In the genomic region with DNA sequence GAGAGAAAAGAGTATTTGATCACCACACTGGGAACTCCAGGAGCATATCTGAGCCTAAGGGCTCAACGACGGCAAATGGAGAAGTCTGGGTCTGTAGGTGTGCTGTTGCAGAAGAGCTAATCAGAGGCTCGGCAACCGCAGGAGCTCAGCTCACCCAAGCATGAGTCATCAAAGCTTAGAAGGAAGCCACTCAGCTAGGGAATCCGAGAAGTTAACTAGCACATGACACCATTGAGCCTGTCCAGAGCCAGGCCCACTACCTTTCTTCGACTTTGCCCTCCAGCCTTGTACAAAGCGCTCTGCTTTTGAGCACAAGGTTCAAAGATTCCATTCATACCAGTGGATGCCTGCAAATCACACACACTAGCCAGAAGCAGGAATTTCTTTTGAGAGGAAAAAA, we compare ENCODE assay signal across 9 mouse cellular contexts. TPM values are rescaled to one million over a fixed set of nuclear protein-coding genes. Genes with fewer than 3 reads are reported as not detected.
DNase-seq lines count a peak whose midpoint lies in the region; ATAC-seq and TF ChIP-seq lines count a peak whose summit lies in the region.
"Had no signal": no experiment of that assay in that cellular context is flagged by ENCODE, and none has a peak within 500 bp of the region (broad histone marks: within the 10 kb centered on the region; RNA-seq: fewer than 3 reads in every experiment).

No protein-coding gene starts in this region.

- WGBS in midbrain, embryonic 13.5 days = 15% methylated on average over 7 of the region's 7 CpGs

- no peak overlapping the region for H3K4me2 ChIP-seq in midbrain, embryonic 13.5 days (replicated peaks)
- H3K4me2 ChIP-seq: midbrain, embryonic 12.5 days had no signal

- DNase-seq in adrenal gland, adult (ENCODE audit: inconsistent age in 2 of 2, low spot score in 1 of 2) = peak; percentile 35 to 68
- no peak for DNase-seq in adrenal gland, adult 8-10 months
- DNase-seq in kidney, postnatal 10 days = peak; percentile 63
- DNase-seq in layer of hippocampus, adult 11-12 months (ENCODE audit: low spot score) = no peak
- no peak for DNase-seq in layer of hippocampus, postnatal 14 days (ENCODE audit: low spot score in 2 of 2)

- no peaks in the 10 kb centered on the region for H3K36me3 ChIP-seq in ES-Bruce4 (ENCODE audit: control insufficient read depth, insufficient read depth, low read length, poor library complexity, severe bottlenecking)
- no peaks in the 10 kb centered on the region for H3K36me3 ChIP-seq in midbrain, embryonic 13.5 days
- H3K36me3 ChIP-seq: midbrain, embryonic 12.5 days had no signal

- TF ChIP-seq EP300 in ES-Bruce4 (IDR thresholded peaks at IDR 0.05; ENCODE audit: insufficient read depth, low read depth, low read length) = peak; percentile 83

- no peak overlapping the region for H3K27ac ChIP-seq in ES-Bruce4 (ENCODE audit: insufficient read depth, low read length)
- 0 out of 2 replicates have a peak overlapping the region, but pooled peaks have one; percentile 12 for H3K27ac ChIP-seq in embryonic fibroblast, embryonic 13.5 days (ENCODE audit: insufficient read depth, low read length)
- no peak overlapping the region for H3K27ac ChIP-seq in midbrain, embryonic 13.5 days
- H3K27ac ChIP-seq: midbrain, embryonic 12.5 days had no signal

- H3K9ac ChIP-seq in ES-Bruce4 (ENCODE audit: low read depth, poor library complexity, severe bottlenecking) = no peak overlapping the region
- H3K9ac ChIP-seq in midbrain, embryonic 13.5 days (replicated peaks) = no peak overlapping the region
- H3K9ac ChIP-seq: midbrain, embryonic 12.5 days had no signal

- ATAC-seq in midbrain, embryonic 13.5 days = peak; percentile 43; the same call in 1 of the 2 replicates

- H3K4me3 ChIP-seq in ES-Bruce4 (ENCODE audit: low read depth, low read length) = no peak overlapping the region
- no peak overlapping the region for H3K4me3 ChIP-seq in embryonic fibroblast, embryonic 13.5 days (ENCODE audit: insufficient read depth, low read length)
- H3K4me3 ChIP-seq in midbrain, embryonic 13.5 days (replicated peaks) = no peak overlapping the region
- H3K4me3 ChIP-seq: midbrain, embryonic 12.5 days had no signal

- TF ChIP-seq CTCF in ES-Bruce4 (IDR thresholded peaks at IDR 0.05; ENCODE audit: low read depth, low read length) = no peak
- no peak for TF ChIP-seq CTCF in embryonic fibroblast, embryonic 13.5 days (IDR thresholded peaks at IDR 0.05; ENCODE audit: borderline replicate concordance, insufficient read depth, low read length)

- H3K27me3 ChIP-seq in ES-Bruce4 (ENCODE audit: control insufficient read depth, insufficient read depth, low read length, poor library complexity, severe bottlenecking) = no peaks in the 10 kb centered on the region
- no peaks in the 10 kb centered on the region for H3K27me3 ChIP-seq in midbrain, embryonic 13.5 days
- H3K27me3 ChIP-seq: midbrain, embryonic 12.5 days had no signal

- no peak for TF ChIP-seq POLR2A in ES-Bruce4 (IDR thresholded peaks at IDR 0.05; ENCODE audit: insufficient read depth, low read length)
- TF ChIP-seq POLR2A in embryonic fibroblast, embryonic 13.5 days (IDR thresholded peaks at IDR 0.05; ENCODE audit: low read depth, low read length) = no peak

- peaks cover 4% of the 10 kb centered on the region for H3K4me1 ChIP-seq in ES-Bruce4 (ENCODE audit: control insufficient read depth, insufficient read depth, low read length)
- peaks cover 6% of the 10 kb centered on the region for H3K4me1 ChIP-seq in embryonic fibroblast, embryonic 13.5 days (ENCODE audit: control insufficient read depth, insufficient read depth, low read length)
- no peaks in the 10 kb centered on the region for H3K4me1 ChIP-seq in midbrain, embryonic 13.5 days (replicated peaks)

- no peaks in the 10 kb centered on the region for H3K9me3 ChIP-seq in ES-Bruce4 (replicated peaks; ENCODE audit: control insufficient read depth, insufficient read depth, low read length, poor library complexity, severe bottlenecking)
- H3K9me3 ChIP-seq in midbrain, embryonic 13.5 days = no peaks in the 10 kb centered on the region
- H3K9me3 ChIP-seq: midbrain, embryonic 12.5 days had no signal

RNA-seq across cellular contexts. Expression of gene Nabp1, which starts 30.9 kb away (rescaled TPM):
- 10 to 100 TPM; 18.5 to 45.8 (median 28.5) TPM for total RNA-seq in adrenal gland, adult 8-10 months (2022)
- polyA plus RNA-seq in ES-Bruce4 (2011; ENCODE audit: insufficient read depth, insufficient read length, low read depth, missing spikeins) = 126 and 145 TPM in 2 replicates
- polyA plus RNA-seq in embryonic fibroblast, embryonic 13.5 days (2011; ENCODE audit: insufficient read length, low read depth, missing spikeins) = 34.7 and 65.2 TPM in 2 replicates
- polyA plus RNA-seq in midbrain, embryonic 13.5 days (2015; fragmentation: Nextera tagmentation; extraction: Ambion mirVana) = 7.9 and 9.3 TPM in 2 replicates
- 10 to 100 TPM; 17.4 to 24.5 TPM for total RNA-seq in layer of hippocampus, postnatal 14 days (2021)

Comparison
In these comparisons a context has a peak if more than half of its experiments do, and no peak if none do; other contexts are left out.
1. DNase-seq: peak in adrenal gland, adult (2 of 2) and kidney, postnatal 10 days (single experiment); none in adrenal gland, adult 8-10 months (single experiment), layer of hippocampus, adult 11-12 months (single experiment) and layer of hippocampus, postnatal 14 days (0 of 2).